ENCODE assay signal across 27 mouse cellular contexts in the genomic region with DNA sequence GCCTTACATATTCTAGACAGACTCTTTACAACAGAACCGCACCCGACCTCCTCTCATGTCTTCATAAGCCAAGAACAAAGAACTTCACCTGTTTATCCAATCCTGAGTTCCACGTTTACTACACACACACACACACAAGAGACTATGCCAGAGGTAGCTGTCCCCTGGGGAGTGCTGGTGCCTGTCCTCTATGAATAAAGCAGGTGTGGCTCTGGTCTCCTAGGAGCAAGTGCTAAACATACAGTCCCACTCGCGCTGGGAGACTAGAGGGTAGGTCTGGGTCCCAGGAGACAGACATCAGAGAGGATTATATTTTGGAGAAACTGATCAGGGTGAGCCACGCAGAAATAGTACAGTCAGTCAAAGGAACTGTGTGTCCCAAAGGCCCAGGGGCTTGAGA.
"Had no signal": no experiment of that assay in that cellular context is flagged by ENCODE, and none has a peak within 500 bp of the region (broad histone marks: within the 10 kb centered on the region; RNA-seq: fewer than 3 reads in every experiment).

No protein-coding gene starts in this region.

- H3K27ac ChIP-seq: embryonic facial prominence, embryonic 12.5 days; embryonic facial prominence, embryonic 13.5 days; forebrain, embryonic 10.5 days; forebrain, embryonic 12.5 days; forebrain, embryonic 13.5 days; forebrain, embryonic 15.5 days; gastrocnemius, adult 2 months; heart, adult 2 months; heart, embryonic 10.5 days had no signal

- H3K27me3 ChIP-seq: embryonic facial prominence, embryonic 12.5 days; embryonic facial prominence, embryonic 13.5 days; forebrain, embryonic 12.5 days; forebrain, embryonic 13.5 days; forebrain, embryonic 15.5 days had no signal

- H3K9me3 ChIP-seq: embryonic facial prominence, embryonic 12.5 days; embryonic facial prominence, embryonic 13.5 days; forebrain, embryonic 10.5 days; forebrain, embryonic 12.5 days; forebrain, embryonic 13.5 days; forebrain, embryonic 15.5 days; heart, embryonic 10.5 days had no signal

- H3K4me2 ChIP-seq: embryonic facial prominence, embryonic 12.5 days; embryonic facial prominence, embryonic 13.5 days; forebrain, embryonic 12.5 days; forebrain, embryonic 13.5 days; forebrain, embryonic 15.5 days had no signal

- H3K36me3 ChIP-seq: embryonic facial prominence, embryonic 12.5 days; embryonic facial prominence, embryonic 13.5 days; forebrain, embryonic 10.5 days; forebrain, embryonic 12.5 days; forebrain, embryonic 15.5 days; heart, embryonic 10.5 days had no signal

- DNase-seq: cerebellum, adult 8-10 months; cerebellum, adult 9-10 months; cerebellum, adult 9-11 months; cerebellum, postnatal 10 days; cerebellum, postnatal 14 days; cerebellum, postnatal 25 days; cerebellum, postnatal 36 days; embryo, embryonic 11 days; forebrain, postnatal 0 days; gastrocnemius, adult 2 months; gastrocnemius, postnatal 10 days; gastrocnemius, postnatal 14 days; gastrocnemius, postnatal 25 days; gastrocnemius, postnatal 36 days; heart, adult 11 months; heart, adult 18-20 months; heart, adult 2 months had no signal

- ATAC-seq: forebrain, embryonic 13.5 days; forebrain, embryonic 14.5 days; forebrain, embryonic 15.5 days; forebrain, embryonic 16.5 days; forebrain, postnatal 0 days had no signal

- H3K9ac ChIP-seq: embryonic facial prominence, embryonic 12.5 days; embryonic facial prominence, embryonic 13.5 days; forebrain, embryonic 12.5 days; forebrain, embryonic 13.5 days; forebrain, embryonic 15.5 days; forebrain, postnatal 0 days had no signal

- H3K4me1 ChIP-seq: embryonic facial prominence, embryonic 12.5 days; forebrain, embryonic 15.5 days; heart, embryonic 10.5 days had no signal

- H3K4me3 ChIP-seq: embryonic facial prominence, embryonic 12.5 days; embryonic facial prominence, embryonic 13.5 days; erythroblast, embryonic 14.5 days; forebrain, embryonic 10.5 days; forebrain, embryonic 12.5 days; forebrain, embryonic 13.5 days; forebrain, embryonic 15.5 days; gastrocnemius, adult 2 months; heart, adult 2 months; heart, embryonic 10.5 days had no signal
